ENCODE assay signal across 24 mouse cellular contexts in genomic region chr10:41766280-41766679, GRCm38 (mm10). TPM values are rescaled to one million over a fixed set of nuclear protein-coding genes. Genes with fewer than 3 reads are reported as not detected.
DNase-seq lines count a peak whose midpoint lies in the region; ATAC-seq and TF ChIP-seq lines count a peak whose summit lies in the region.
"Had no signal": no experiment of that assay in that cellular context is flagged by ENCODE, and none has a peak within 500 bp of the region (broad histone marks: within the 10 kb centered on the region; RNA-seq: fewer than 3 reads in every experiment).

No protein-coding gene starts in this region.

- no peak for ATAC-seq in forebrain, postnatal 0 days
- no peak for ATAC-seq in forebrain, embryonic 16.5 days
- ATAC-seq in stomach, embryonic 16.5 days (ENCODE audit: insufficient read depth, low FRiP score) = no peak
- ATAC-seq: hindbrain, postnatal 0 days; liver, embryonic 12.5 days; midbrain, embryonic 15.5 days had no signal

- TF ChIP-seq CTCF in forebrain, postnatal 0 days (IDR thresholded peaks at IDR 0.05; ENCODE audit: low read depth) = no peak
- TF ChIP-seq CTCF in testis, adult 2 months (IDR thresholded peaks at IDR 0.05; ENCODE audit: control insufficient read depth, insufficient read depth, insufficient replicate concordance, low read depth, low read length) = no peak

- 79% methylated on average over 4 of the region's 4 CpGs for WGBS in forebrain, postnatal 0 days
- WGBS in forebrain, embryonic 16.5 days = 85% methylated on average over 4 of the region's 4 CpGs
- WGBS in stomach, embryonic 16.5 days = 48% methylated on average over 4 of the region's 4 CpGs

- TF ChIP-seq POLR2A in testis, adult 2 months (IDR thresholded peaks at IDR 0.05; ENCODE audit: control insufficient read depth, low read depth, low read length) = no peak

- H3K27me3 ChIP-seq in forebrain, postnatal 0 days (ENCODE audit: insufficient read depth, low read length) = no peaks in the 10 kb centered on the region
- no peaks in the 10 kb centered on the region for H3K27me3 ChIP-seq in forebrain, embryonic 16.5 days (replicated peaks; ENCODE audit: control insufficient read depth, insufficient read depth, low read length)
- no peaks in the 10 kb centered on the region for H3K27me3 ChIP-seq in testis, adult 2 months (ENCODE audit: control insufficient read depth, insufficient read depth, low read length)
- no peaks in the 10 kb centered on the region for H3K27me3 ChIP-seq in stomach, embryonic 16.5 days (ENCODE audit: control insufficient read depth, insufficient read depth, low read length)
- H3K27me3 ChIP-seq: heart, embryonic 13.5 days; limb, embryonic 13.5 days; liver, embryonic 12.5 days; midbrain, embryonic 15.5 days; neural tube, embryonic 12.5 days had no signal

- H3K9me3 ChIP-seq in forebrain, postnatal 0 days (ENCODE audit: low read length) = no peaks in the 10 kb centered on the region
- no peaks in the 10 kb centered on the region for H3K9me3 ChIP-seq in forebrain, embryonic 16.5 days (ENCODE audit: control insufficient read depth, low read length)
- H3K9me3 ChIP-seq in stomach, embryonic 16.5 days (replicated peaks; ENCODE audit: control insufficient read depth, low read length) = no peaks in the 10 kb centered on the region
- H3K9me3 ChIP-seq: forebrain, embryonic 10.5 days; heart, embryonic 13.5 days; limb, embryonic 13.5 days; liver, embryonic 12.5 days; midbrain, embryonic 15.5 days; neural tube, embryonic 12.5 days had no signal

- H3K4me1 ChIP-seq in forebrain, postnatal 0 days (ENCODE audit: insufficient read depth) = no peaks in the 10 kb centered on the region
- H3K4me1 ChIP-seq in forebrain, embryonic 16.5 days (replicated peaks; ENCODE audit: control insufficient read depth, insufficient read depth, low read length) = no peaks in the 10 kb centered on the region
- H3K4me1 ChIP-seq in testis, adult 2 months (ENCODE audit: control insufficient read depth, insufficient read depth, low read length) = no peaks in the 10 kb centered on the region
- H3K4me1 ChIP-seq in stomach, embryonic 16.5 days (ENCODE audit: control insufficient read depth, insufficient read depth, low read length) = no peaks in the 10 kb centered on the region
- H3K4me1 ChIP-seq: forebrain, embryonic 10.5 days; limb, embryonic 13.5 days; liver, embryonic 12.5 days; midbrain, embryonic 15.5 days; neural tube, embryonic 12.5 days had no signal

- no peak overlapping the region for H3K4me2 ChIP-seq in forebrain, postnatal 0 days (ENCODE audit: low read depth)
- no peak overlapping the region for H3K4me2 ChIP-seq in forebrain, embryonic 16.5 days (ENCODE audit: low read length)
- H3K4me2 ChIP-seq in stomach, embryonic 16.5 days (ENCODE audit: low read depth, low read length) = no peak overlapping the region
- H3K4me2 ChIP-seq: heart, embryonic 13.5 days; limb, embryonic 13.5 days; liver, embryonic 12.5 days; midbrain, embryonic 15.5 days; neural tube, embryonic 12.5 days had no signal

- DNase-seq in forebrain, postnatal 0 days = peak; percentile 2
- DNase-seq in testis, postnatal 14 days (ENCODE audit: low spot score) = no peak
- no peak for DNase-seq in layer of hippocampus, adult 11-12 months (ENCODE audit: low spot score)
- DNase-seq in gastrocnemius, adult 18-20 months (ENCODE audit: low spot score) = no peak
- DNase-seq: adrenal gland, postnatal 25 days; cerebellum, adult 18-20 months; cerebellum, postnatal 14 days; gastrocnemius, postnatal 14 days; heart, adult 18-20 months; heart, postnatal 14 days; kidney, adult 18-20 months; lung, postnatal 36 days; right cerebral cortex, postnatal 14 days had no signal

- no peak overlapping the region for H3K4me3 ChIP-seq in forebrain, postnatal 0 days (ENCODE audit: low read depth, low read length)
- H3K4me3 ChIP-seq in forebrain, embryonic 16.5 days (replicated peaks; ENCODE audit: low read length) = no peak overlapping the region
- H3K4me3 ChIP-seq in testis, adult 2 months (ENCODE audit: control insufficient read depth, low read depth, low read length) = no peak overlapping the region
- no peak overlapping the region for H3K4me3 ChIP-seq in stomach, embryonic 16.5 days (replicated peaks; ENCODE audit: low read length)
- H3K4me3 ChIP-seq: forebrain, embryonic 10.5 days; heart, embryonic 13.5 days; limb, embryonic 13.5 days; liver, embryonic 12.5 days; midbrain, embryonic 15.5 days; neural tube, embryonic 12.5 days had no signal

- no peak overlapping the region for H3K27ac ChIP-seq in forebrain, postnatal 0 days (ENCODE audit: low read depth, low read length)
- no peak overlapping the region for H3K27ac ChIP-seq in forebrain, embryonic 16.5 days (ENCODE audit: low read length)
- peak overlapping the region; percentile 68 for H3K27ac ChIP-seq in testis, adult 2 months (ENCODE audit: control insufficient read depth, insufficient read depth, low read depth, low read length)
- peak overlapping the region; percentile 53 for H3K27ac ChIP-seq in stomach, embryonic 16.5 days (ENCODE audit: low read length)
- H3K27ac ChIP-seq: forebrain, embryonic 10.5 days; heart, embryonic 13.5 days; hindbrain, postnatal 0 days; limb, embryonic 13.5 days; liver, embryonic 12.5 days; midbrain, embryonic 15.5 days; neural tube, embryonic 12.5 days had no signal

- H3K36me3 ChIP-seq in forebrain, postnatal 0 days (ENCODE audit: insufficient read depth) = no peaks in the 10 kb centered on the region
- no peaks in the 10 kb centered on the region for H3K36me3 ChIP-seq in forebrain, embryonic 16.5 days (ENCODE audit: control insufficient read depth, insufficient read depth)
- H3K36me3 ChIP-seq in testis, adult 2 months (ENCODE audit: control insufficient read depth, insufficient read depth, low read length) = no peaks in the 10 kb centered on the region
- H3K36me3 ChIP-seq in stomach, embryonic 16.5 days (ENCODE audit: control insufficient read depth, insufficient read depth, low read length) = no peaks in the 10 kb centered on the region
- H3K36me3 ChIP-seq: forebrain, embryonic 10.5 days; heart, embryonic 13.5 days; limb, embryonic 13.5 days; liver, embryonic 12.5 days; midbrain, embryonic 15.5 days; neural tube, embryonic 12.5 days had no signal

- H3K9ac ChIP-seq in forebrain, postnatal 0 days = no peak overlapping the region
- H3K9ac ChIP-seq in forebrain, embryonic 16.5 days (replicated peaks; ENCODE audit: low read depth, low read length) = no peak overlapping the region
- H3K9ac ChIP-seq in stomach, embryonic 16.5 days (ENCODE audit: low read length) = no peak overlapping the region
- H3K9ac ChIP-seq: heart, embryonic 13.5 days; limb, embryonic 13.5 days; liver, embryonic 12.5 days; midbrain, embryonic 15.5 days; neural tube, embryonic 12.5 days had no signal

RNA-seq across cellular contexts. Expression of gene Cep57l1, which starts 43.4 kb away (rescaled TPM):
- 10.3 and 11.7 TPM in 2 replicates for total RNA-seq in forebrain, postnatal 0 days (2014; rRNA removed)
- polyA plus RNA-seq in forebrain, postnatal 0 days (2015; fragmentation: Nextera tagmentation; extraction: Ambion mirVana) = 7.3 and 10.2 TPM in 2 replicates
- polyA plus RNA-seq in forebrain, embryonic 16.5 days (2015; fragmentation: Nextera tagmentation; extraction: Ambion mirVana) = 19.5 and 21.3 TPM in 2 replicates
- 15.0 and 18.9 TPM in 2 replicates for polyA plus RNA-seq in testis, adult 2 months (2012; rRNA removed)
- 19.5 and 19.8 TPM in 2 replicates for polyA plus RNA-seq in stomach, embryonic 16.5 days (2015; fragmentation: Nextera tagmentation; extraction: Ambion mirVana)
- total RNA-seq in gastrocnemius, adult 18-20 months (2021) = 1 to 10 TPM; 2.0 to 2.6 TPM

RNA-seq across cellular contexts. Expression of gene Sesn1, which starts 43.5 kb away (rescaled TPM):
- 43.4 and 44.4 TPM in 2 replicates for total RNA-seq in forebrain, postnatal 0 days (2014; rRNA removed)
- 28.4 and 34.0 TPM in 2 replicates for polyA plus RNA-seq in forebrain, postnatal 0 days (2015; fragmentation: Nextera tagmentation; extraction: Ambion mirVana)
- polyA plus RNA-seq in forebrain, embryonic 16.5 days (2015; fragmentation: Nextera tagmentation; extraction: Ambion mirVana) = 49.6 and 61.2 TPM in 2 replicates
- polyA plus RNA-seq in testis, adult 2 months (2012; rRNA removed) = 9.9 and 12.7 TPM in 2 replicates
- 32.3 and 34.2 TPM in 2 replicates for polyA plus RNA-seq in stomach, embryonic 16.5 days (2015; fragmentation: Nextera tagmentation; extraction: Ambion mirVana)
- total RNA-seq in gastrocnemius, adult 18-20 months (2021) = 10 to 100 TPM; 17.0 to 40.1 TPM

RNA-seq across cellular contexts. Expression of gene Ccdc162, which starts 49.8 kb away (rescaled TPM):
- total RNA-seq in forebrain, postnatal 0 days (2014; rRNA removed) = 1.5 and 3.2 TPM in 2 replicates
- 0.96 and 1.2 TPM in 2 replicates for polyA plus RNA-seq in forebrain, postnatal 0 days (2015; fragmentation: Nextera tagmentation; extraction: Ambion mirVana)
- 0.34 and 0.44 TPM in 2 replicates for polyA plus RNA-seq in forebrain, embryonic 16.5 days (2015; fragmentation: Nextera tagmentation; extraction: Ambion mirVana)
- polyA plus RNA-seq in testis, adult 2 months (2012; rRNA removed) = 0.56 and 1.3 TPM in 2 replicates
- polyA plus RNA-seq in stomach, embryonic 16.5 days (2015; fragmentation: Nextera tagmentation; extraction: Ambion mirVana) = 0.90 and 1.0 TPM in 2 replicates
- 1 to 10 TPM; 1.0 TPM for total RNA-seq in gastrocnemius, adult 18-20 months (2021)
- total RNA-seq: megakaryocyte-erythroid progenitor cell, adult 5-6 weeks had no signal

Comparison
In these comparisons a context has a peak if more than half of its experiments do, and no peak if none do; other contexts are left out.
1. H3K27ac ChIP-seq: peak in testis, adult 2 months (single experiment) and stomach, embryonic 16.5 days (single experiment); none in forebrain, postnatal 0 days (single experiment) and forebrain, embryonic 16.5 days (single experiment).